Mouse (Mus musculus): ENCODE results near the gene Cisd1. TPM values are rescaled to one million over a fixed set of nuclear protein-coding genes. Genes with fewer than 3 reads are reported as not detected.

The Cisd1 gene
- polyA plus RNA-seq, 1 experiment from 2014 or later, result 99.5 TPM

DNA sequence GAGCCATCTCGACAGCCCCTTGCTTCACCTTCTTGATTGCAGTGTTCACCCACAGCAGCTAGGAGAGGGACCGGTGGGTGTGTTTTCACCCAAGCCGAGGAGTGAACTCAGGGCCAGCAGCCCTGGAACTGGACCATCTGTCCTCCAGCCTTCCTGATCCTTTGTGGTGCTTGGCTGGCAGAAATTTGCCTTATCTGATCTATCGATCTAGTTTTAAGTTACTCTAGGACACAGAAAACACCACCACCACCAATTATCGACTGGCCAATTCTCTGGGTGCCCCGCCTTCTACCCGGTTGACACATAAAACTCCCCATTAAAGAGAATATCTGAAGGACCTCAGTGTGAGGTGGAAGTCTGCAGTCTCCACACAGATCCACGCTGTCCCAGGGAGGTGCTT, 21.1 kb downstream of the Cisd1 start:
- Histone ChIP-seq H3K9ac (no peak overlapping the region), H3K27ac (no peak overlapping the region), H3K4me2 (replicated peaks) (no peak overlapping the region), H3K9me3 (no peaks in the 10 kb centered on the region), H3K4me1 (no peaks in the 10 kb centered on the region), H3K4me3 (no peak overlapping the region), H3K27me3 (no peaks in the 10 kb centered on the region), H3K36me3 (no peaks in the 10 kb centered on the region)
- WGBS, result 81% methylated on average over 8 of the region's 8 CpGs
- ATAC-seq (ENCODE audit: insufficient number of reproducible peaks, insufficient read depth, low FRiP score, low TSS enrichment), result no peak

DNA sequence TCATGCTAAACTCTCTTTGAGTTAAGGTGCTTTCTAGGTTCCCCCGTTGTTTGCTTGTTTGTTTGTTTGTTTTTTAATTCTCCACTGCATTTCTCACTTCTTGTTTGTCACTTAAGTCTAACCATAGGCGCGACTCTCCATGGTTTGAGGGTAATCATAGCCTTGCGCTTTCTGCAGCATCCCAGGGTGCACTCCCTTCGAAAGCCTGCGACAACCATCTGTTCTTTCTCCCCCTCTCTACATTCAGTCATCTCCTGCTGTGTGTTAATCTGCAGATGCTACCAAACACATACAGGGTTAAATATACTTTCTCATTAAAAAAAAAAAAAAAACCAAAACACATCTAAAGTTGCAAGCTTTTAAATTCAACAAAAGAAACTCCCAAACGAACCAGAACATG, 28.3 kb downstream of the Cisd1 start:
- ATAC-seq (ENCODE audit: insufficient number of reproducible peaks, insufficient read depth, low FRiP score, low TSS enrichment), result no peak
- H3K9me3 ChIP-seq, result no peaks in the 10 kb centered on the region
- H3K36me3 ChIP-seq, result no peaks in the 10 kb centered on the region
- no peak overlapping the region for H3K4me3 ChIP-seq
- H3K4me2 ChIP-seq (replicated peaks), result no peak overlapping the region
- WGBS, result 70% methylated on average over 7 of the region's 7 CpGs
- H3K27me3 ChIP-seq, result no peaks in the 10 kb centered on the region
- no peaks in the 10 kb centered on the region for H3K4me1 ChIP-seq
- H3K9ac ChIP-seq, result no peak overlapping the region
- H3K27ac ChIP-seq, result no peak overlapping the region

DNA sequence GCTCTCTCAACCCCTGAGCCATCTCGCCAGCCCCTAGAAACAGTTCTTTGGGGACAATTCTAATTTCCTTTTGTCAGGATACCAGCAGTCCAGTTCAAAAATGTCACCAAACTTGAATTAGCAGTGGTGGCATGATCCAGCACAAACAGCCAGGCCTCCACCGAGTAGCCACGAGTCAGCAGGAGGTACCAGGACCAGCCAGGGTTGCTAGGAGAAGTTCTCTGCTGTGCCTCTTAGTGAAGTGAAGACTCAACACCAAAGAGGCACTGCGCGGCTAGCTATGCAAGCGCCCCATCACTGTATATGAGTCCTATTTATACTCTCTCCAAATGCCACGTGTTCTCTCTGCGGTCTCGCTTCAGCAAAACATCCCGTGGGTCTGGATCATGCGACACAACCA, 28.7 kb downstream of the Cisd1 start:
- H3K27me3 ChIP-seq, result no peaks in the 10 kb centered on the region

DNA sequence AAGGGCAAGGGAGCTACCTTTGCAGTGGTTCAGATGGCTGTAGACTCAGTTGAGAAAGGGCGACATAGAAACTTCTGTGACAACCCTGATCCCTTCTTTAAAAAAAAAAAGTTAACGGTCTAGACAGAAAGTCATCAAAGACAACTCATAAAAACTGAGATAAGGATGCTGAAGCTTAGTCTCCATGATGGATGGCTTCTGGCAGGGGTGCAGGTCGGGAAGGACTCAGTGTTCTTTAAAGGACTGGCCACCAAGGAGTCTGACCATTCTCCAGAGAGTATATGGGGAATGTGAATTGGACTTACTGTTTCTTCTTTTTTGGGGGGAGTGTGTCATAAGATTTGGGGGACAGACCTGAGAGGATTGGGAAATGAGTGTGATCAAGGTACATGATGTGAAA, 30.2 kb downstream of the Cisd1 start:
- no peak overlapping the region for H3K4me3 ChIP-seq
- no peak overlapping the region for H3K27ac ChIP-seq
- no peak overlapping the region for H3K4me2 ChIP-seq (replicated peaks)
- no peak overlapping the region for H3K9ac ChIP-seq
- H3K36me3 ChIP-seq, result no peaks in the 10 kb centered on the region
- no peak for ATAC-seq (ENCODE audit: insufficient number of reproducible peaks, insufficient read depth, low FRiP score, low TSS enrichment)
- no peaks in the 10 kb centered on the region for H3K9me3 ChIP-seq
- no peaks in the 10 kb centered on the region for H3K4me1 ChIP-seq
- 83% methylated on average over 3 of the region's 3 CpGs for WGBS
- H3K27me3 ChIP-seq, result no peaks in the 10 kb centered on the region

More for the DNA sequence above, 28.7 kb downstream of the Cisd1 start:
- Histone ChIP-seq H3K9ac (no peak overlapping the region), H3K36me3 (no peaks in the 10 kb centered on the region), H3K4me2 (replicated peaks) (no peak overlapping the region), H3K9me3 (no peaks in the 10 kb centered on the region), H3K4me3 (no peak overlapping the region), H3K27ac (no peak overlapping the region), H3K4me1 (no peaks in the 10 kb centered on the region)
- 78% methylated on average over 11 of the region's 11 CpGs for WGBS
- no peak for ATAC-seq (ENCODE audit: insufficient number of reproducible peaks, insufficient read depth, low FRiP score, low TSS enrichment)

DNA sequence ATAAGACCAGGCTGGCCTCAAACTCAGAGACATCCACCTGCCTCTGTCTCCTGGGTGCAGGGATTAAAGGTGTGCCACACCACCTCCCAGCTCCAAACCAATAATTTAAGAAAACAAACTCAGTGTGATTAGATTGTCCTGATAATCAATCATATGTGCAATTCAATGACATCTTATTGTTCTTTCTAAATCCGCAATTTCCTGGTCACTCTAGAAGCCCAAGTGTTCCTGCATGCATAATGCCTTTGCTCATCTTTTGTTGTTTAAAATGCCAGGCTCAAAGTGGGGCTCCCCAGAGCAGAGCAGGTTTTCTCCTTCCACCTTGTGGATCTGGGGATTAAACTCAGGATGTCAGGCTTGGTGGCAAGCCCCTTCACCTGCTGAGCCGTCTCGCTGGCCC, 34.5 kb downstream of the Cisd1 start:
- H3K4me1 ChIP-seq, result no peaks in the 10 kb centered on the region
- 64% methylated on average over 3 of the region's 3 CpGs for WGBS
- H3K27ac ChIP-seq, result no peak overlapping the region

DNA sequence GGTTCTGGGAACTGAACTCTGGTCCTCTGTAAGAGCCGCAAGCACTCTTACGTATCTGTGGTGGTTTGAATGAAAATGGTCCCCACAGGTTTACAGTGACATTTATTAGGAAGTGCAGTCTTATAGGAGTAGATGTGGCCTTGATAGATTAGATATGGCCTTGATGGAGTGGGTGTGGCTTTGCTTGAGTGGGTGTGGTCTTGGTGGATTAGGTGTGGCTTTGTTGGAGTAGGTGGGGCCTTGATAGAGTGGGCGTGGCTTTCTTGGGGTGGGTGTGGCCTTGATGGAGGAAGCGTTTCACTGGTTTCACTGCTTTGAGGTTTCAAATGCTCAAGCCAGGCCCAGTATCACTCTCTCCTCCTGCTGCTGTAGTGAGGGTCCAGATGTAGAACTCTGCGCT, 36.6 kb downstream of the Cisd1 start:
- Histone ChIP-seq H3K4me3 (no peak overlapping the region), H3K36me3 (no peaks in the 10 kb centered on the region), H3K4me2 (replicated peaks) (no peak overlapping the region), H3K9ac (no peak overlapping the region), H3K27ac (no peak overlapping the region), H3K9me3 (no peaks in the 10 kb centered on the region), H3K4me1 (no peaks in the 10 kb centered on the region), H3K27me3 (no peaks in the 10 kb centered on the region)
- no peak for ATAC-seq (ENCODE audit: insufficient number of reproducible peaks, insufficient read depth, low FRiP score, low TSS enrichment)
- 94% methylated on average over 5 of the region's 5 CpGs for WGBS

More for the DNA sequence above, 34.5 kb downstream of the Cisd1 start:
- no peak overlapping the region for H3K9ac ChIP-seq
- ATAC-seq (ENCODE audit: insufficient number of reproducible peaks, insufficient read depth, low FRiP score, low TSS enrichment), result no peak
- H3K4me3 ChIP-seq, result no peak overlapping the region
- H3K9me3 ChIP-seq, result no peaks in the 10 kb centered on the region
- H3K4me2 ChIP-seq (replicated peaks), result no peak overlapping the region
- H3K36me3 ChIP-seq, result no peaks in the 10 kb centered on the region
- H3K27me3 ChIP-seq, result no peaks in the 10 kb centered on the region

DNA sequence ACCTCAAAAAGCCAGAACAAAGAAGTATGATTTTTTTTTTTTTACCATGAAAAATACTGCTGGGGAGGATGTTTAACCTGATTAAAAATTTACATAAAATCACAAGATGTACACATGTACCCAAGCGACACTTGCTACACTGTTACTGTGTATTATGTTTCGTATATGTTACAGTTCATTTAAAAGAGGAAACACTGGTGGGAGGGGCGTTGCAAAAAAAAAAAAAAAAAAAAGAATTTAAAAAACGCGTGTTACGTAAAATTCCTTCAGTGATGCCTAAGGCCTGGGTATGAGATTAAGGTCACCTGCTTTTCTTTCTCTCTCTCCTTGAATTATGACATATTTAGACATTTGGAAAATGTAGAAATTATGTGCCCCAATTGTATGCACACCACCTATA, 38.0 kb downstream of the Cisd1 start:
- Histone ChIP-seq H3K36me3 (no peaks in the 10 kb centered on the region), H3K4me3 (no peak overlapping the region), H3K27me3 (no peaks in the 10 kb centered on the region), H3K9me3 (no peaks in the 10 kb centered on the region), H3K4me1 (no peaks in the 10 kb centered on the region), H3K4me2 (replicated peaks) (no peak overlapping the region), H3K9ac (no peak overlapping the region), H3K27ac (no peak overlapping the region)
- WGBS, result 71% methylated on average over 6 of the region's 6 CpGs
- no peak for ATAC-seq (ENCODE audit: insufficient number of reproducible peaks, insufficient read depth, low FRiP score, low TSS enrichment)

DNA sequence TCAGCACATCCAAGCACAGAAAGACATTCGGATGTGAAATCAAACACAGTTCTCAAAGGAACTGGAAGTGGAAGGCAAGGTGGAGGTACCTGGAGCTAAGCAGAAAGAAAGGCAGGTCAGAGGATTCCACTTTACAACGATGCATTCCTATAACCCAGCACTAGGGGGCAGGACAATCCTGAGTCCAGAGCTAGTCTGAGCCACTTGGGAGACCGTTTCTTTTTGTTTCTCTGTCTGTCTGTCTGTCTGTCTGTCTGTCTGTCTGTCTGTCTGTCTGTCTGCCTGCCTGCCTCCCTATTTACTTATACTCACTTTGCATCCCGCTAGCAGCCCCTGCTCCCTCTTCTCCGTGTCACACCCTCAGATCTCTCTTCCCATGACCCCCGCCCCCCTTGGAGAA, 38.6 kb downstream of the Cisd1 start:
- ATAC-seq (ENCODE audit: insufficient number of reproducible peaks, insufficient read depth, low FRiP score, low TSS enrichment), result no peak
- no peaks in the 10 kb centered on the region for H3K36me3 ChIP-seq
- H3K27me3 ChIP-seq, result no peaks in the 10 kb centered on the region
- no peak overlapping the region for H3K4me3 ChIP-seq
- H3K4me1 ChIP-seq, result no peaks in the 10 kb centered on the region
- no peak overlapping the region for H3K27ac ChIP-seq
- no peak overlapping the region for H3K9ac ChIP-seq
- no peaks in the 10 kb centered on the region for H3K9me3 ChIP-seq
- peak overlapping the region; percentile 43 for H3K4me2 ChIP-seq (replicated peaks)
- WGBS, result 18% methylated on average over 6 of the region's 6 CpGs

DNA sequence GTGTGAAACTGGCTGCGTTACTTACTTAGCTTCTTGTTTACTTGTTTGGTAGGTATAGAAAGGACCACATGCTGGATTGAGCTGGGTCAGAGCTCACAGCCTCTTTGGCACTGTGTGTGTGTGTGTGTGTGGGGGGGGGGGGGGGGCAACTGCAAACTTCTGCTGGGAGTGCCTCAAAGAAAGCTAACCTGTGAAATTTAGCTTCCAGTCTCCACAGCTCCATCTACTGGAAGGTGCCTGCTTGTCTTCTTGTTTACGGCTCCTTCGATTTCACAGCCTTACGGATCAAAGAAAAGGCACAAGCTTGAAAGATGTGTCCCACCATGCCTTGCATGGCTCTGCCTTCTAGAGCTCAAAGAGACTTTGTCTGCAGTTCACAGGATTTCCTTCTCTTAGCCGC, 42.3 kb downstream of the Cisd1 start:
- ATAC-seq (ENCODE audit: insufficient number of reproducible peaks, insufficient read depth, low FRiP score, low TSS enrichment), result no peak
- H3K9me3 ChIP-seq, result no peaks in the 10 kb centered on the region
- no peak overlapping the region for H3K4me3 ChIP-seq
- no peak overlapping the region for H3K4me2 ChIP-seq (replicated peaks)
- no peaks in the 10 kb centered on the region for H3K4me1 ChIP-seq
- H3K9ac ChIP-seq, result no peak overlapping the region
- 27% methylated on average over 5 of the region's 5 CpGs for WGBS
- no peaks in the 10 kb centered on the region for H3K36me3 ChIP-seq
- no peaks in the 10 kb centered on the region for H3K27me3 ChIP-seq
- H3K27ac ChIP-seq, result no peak overlapping the region

DNA sequence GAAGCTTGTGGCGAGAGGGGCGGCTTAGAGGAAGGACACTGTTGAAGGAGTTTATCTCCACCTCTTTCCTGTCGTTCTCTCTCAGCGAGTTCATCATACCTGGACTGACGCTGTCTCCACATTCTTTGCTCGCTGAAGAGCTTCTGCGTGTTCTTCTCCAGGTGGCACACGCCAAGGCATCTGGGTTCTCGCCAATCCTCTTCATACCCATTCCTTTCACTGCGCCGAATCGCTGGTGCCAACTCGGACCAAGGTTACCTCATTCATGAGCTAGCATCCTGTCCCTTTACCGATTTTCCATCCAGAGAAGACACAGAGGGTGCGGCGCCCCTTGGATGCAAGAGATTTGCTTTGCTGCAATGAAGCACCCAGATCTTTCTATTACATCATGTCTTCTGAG, 44.6 kb downstream of the Cisd1 start:
- WGBS, result 81% methylated on average over 16 of the region's 16 CpGs
- Histone ChIP-seq H3K4me2 (replicated peaks) (no peak overlapping the region), H3K27ac (no peak overlapping the region), H3K4me3 (no peak overlapping the region), H3K27me3 (no peaks in the 10 kb centered on the region), H3K36me3 (no peaks in the 10 kb centered on the region), H3K9me3 (no peaks in the 10 kb centered on the region), H3K4me1 (no peaks in the 10 kb centered on the region), H3K9ac (no peak overlapping the region)
- ATAC-seq (ENCODE audit: insufficient number of reproducible peaks, insufficient read depth, low FRiP score, low TSS enrichment), result no peak

DNA sequence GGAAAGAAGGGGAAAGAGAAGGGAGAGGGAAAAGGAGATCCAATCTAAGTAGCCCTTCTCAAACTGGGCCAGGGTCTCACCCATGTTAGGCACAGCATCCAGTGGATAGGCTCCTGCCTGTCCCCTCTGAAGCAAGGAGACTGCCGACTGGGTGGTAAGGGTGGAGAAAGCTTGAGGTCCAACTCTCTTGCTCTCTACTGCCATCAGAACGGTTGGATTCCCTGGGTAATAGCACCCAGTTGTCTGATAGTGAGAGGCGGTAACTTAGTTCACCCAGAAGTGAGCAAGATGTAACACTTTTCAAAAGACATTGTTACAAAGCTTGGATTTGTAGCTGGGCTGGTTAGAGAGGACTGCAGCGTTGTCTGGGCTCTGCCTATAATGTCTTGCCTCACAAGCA, 51.5 kb downstream of the Cisd1 start:
- no peak overlapping the region for H3K4me2 ChIP-seq (replicated peaks)
- H3K4me1 ChIP-seq, result peaks cover 9% of the 10 kb centered on the region
- ATAC-seq (ENCODE audit: insufficient number of reproducible peaks, insufficient read depth, low FRiP score, low TSS enrichment), result no peak
- no peak overlapping the region for H3K9ac ChIP-seq
- no peaks in the 10 kb centered on the region for H3K9me3 ChIP-seq
- no peaks in the 10 kb centered on the region for H3K36me3 ChIP-seq
- H3K27me3 ChIP-seq, result no peaks in the 10 kb centered on the region
- no peak overlapping the region for H3K4me3 ChIP-seq
- 46% methylated on average over 4 of the region's 4 CpGs for WGBS
- no peak overlapping the region for H3K27ac ChIP-seq

DNA sequence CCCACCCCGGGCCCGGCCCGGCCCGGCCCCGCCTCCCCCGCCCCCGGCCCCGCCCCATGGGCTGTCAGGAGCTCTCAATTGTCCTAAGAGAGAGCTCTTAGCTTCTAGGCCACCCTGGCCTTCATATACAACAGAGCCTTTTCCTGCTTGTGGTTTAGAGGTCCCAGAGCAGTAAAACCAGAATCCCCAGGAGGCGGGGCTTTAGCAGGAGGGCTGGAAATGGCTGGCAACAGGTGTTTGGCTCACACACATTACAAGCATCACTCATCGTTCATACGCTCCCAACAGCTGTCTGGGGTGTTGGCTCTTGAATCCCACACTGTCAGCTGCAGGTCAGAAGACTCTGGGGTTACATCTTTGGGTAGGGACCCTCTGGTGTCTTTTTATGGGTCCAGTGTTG, 52.5 kb downstream of the Cisd1 start:
- peaks cover 9% of the 10 kb centered on the region for H3K4me1 ChIP-seq
- H3K9me3 ChIP-seq, result no peaks in the 10 kb centered on the region
- 12% methylated on average over 11 of the region's 11 CpGs for WGBS
- H3K27ac ChIP-seq, result no peak overlapping the region
- H3K36me3 ChIP-seq, result no peaks in the 10 kb centered on the region
- no peaks in the 10 kb centered on the region for H3K27me3 ChIP-seq
- H3K4me3 ChIP-seq, result 0 out of 2 replicates have a peak overlapping the region, but pooled peaks have one; percentile 4
- no peak overlapping the region for H3K9ac ChIP-seq
- peak; percentile 66; the same call in 1 of the 2 replicates for ATAC-seq (ENCODE audit: insufficient number of reproducible peaks, insufficient read depth, low FRiP score, low TSS enrichment)
- peak overlapping the region; percentile 42 for H3K4me2 ChIP-seq (replicated peaks)

DNA sequence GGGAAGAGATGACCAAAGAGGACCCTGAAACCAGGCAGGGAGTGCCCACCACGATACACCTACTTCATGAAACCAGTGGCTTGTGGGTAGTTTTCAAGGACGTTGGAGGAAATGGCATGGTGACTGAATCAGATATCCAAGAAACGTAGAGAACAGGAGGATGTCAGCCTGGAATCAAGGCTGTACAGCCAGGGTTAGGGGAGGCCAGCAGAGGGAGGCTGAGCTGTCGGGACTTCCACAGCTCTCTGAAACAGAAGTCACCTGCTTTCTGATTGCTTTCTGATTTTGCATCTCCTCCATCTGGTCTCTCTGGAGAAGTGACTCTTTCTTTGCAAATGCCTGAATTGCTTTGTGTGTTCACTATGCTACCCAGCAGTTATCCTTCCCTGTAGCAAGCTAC, 53.0 kb downstream of the Cisd1 start:
- Histone ChIP-seq H3K9ac (no peak overlapping the region), H3K4me1 (peaks cover 9% of the 10 kb centered on the region), H3K4me3 (0 out of 2 replicates have a peak overlapping the region, but pooled peaks have one; percentile 4), H3K36me3 (no peaks in the 10 kb centered on the region), H3K4me2 (replicated peaks) (peak overlapping the region; percentile 42), H3K9me3 (no peaks in the 10 kb centered on the region), H3K27me3 (no peaks in the 10 kb centered on the region), H3K27ac (no peak overlapping the region)
- WGBS, result 23% methylated on average over 4 of the region's 4 CpGs
- no peak for ATAC-seq (ENCODE audit: insufficient number of reproducible peaks, insufficient read depth, low FRiP score, low TSS enrichment)
